Mouse (Mus musculus): ENCODE results near the gene Mill2. TPM values are rescaled to one million over a fixed set of nuclear protein-coding genes. Genes with fewer than 3 reads are reported as not detected.

Gene Mill2
- polyA plus RNA-seq, 1 experiment from 2014 or later: not detected

DNA sequence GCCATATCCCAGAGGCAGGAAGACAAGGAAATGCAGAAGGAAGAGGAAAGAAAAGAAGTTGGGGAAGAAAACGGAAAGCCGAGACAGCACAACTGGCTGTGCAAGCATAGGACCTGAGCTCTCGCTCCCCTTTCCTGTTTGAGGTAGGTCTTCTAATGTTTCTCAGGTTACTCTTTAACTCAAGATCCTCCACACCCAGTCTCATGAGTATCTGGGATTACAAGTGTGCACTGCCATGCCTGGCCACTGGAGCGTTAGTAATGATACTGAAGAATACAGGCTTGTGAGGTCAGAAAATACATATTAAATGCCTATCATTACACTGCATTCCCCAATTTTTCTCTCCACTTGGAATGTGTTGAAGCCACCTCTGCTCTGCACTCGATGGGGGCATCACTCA lies 35.6 kb downstream of the Mill2 start:
- no peaks in the 10 kb centered on the region for H3K27me3 ChIP-seq
- ATAC-seq (ENCODE audit: insufficient number of reproducible peaks, insufficient read depth, low FRiP score, low TSS enrichment, low read depth): no peak
- H3K9me3 ChIP-seq: no peaks in the 10 kb centered on the region
- H3K4me2 ChIP-seq: no peak overlapping the region
- H3K27ac ChIP-seq: no peak overlapping the region
- H3K9ac ChIP-seq (replicated peaks): no peak overlapping the region
- no peaks in the 10 kb centered on the region for H3K4me1 ChIP-seq (replicated peaks)
- no peaks in the 10 kb centered on the region for H3K36me3 ChIP-seq
- 83% methylated on average over 5 of the region's 5 CpGs for WGBS
- H3K4me3 ChIP-seq (replicated peaks): no peak overlapping the region

DNA sequence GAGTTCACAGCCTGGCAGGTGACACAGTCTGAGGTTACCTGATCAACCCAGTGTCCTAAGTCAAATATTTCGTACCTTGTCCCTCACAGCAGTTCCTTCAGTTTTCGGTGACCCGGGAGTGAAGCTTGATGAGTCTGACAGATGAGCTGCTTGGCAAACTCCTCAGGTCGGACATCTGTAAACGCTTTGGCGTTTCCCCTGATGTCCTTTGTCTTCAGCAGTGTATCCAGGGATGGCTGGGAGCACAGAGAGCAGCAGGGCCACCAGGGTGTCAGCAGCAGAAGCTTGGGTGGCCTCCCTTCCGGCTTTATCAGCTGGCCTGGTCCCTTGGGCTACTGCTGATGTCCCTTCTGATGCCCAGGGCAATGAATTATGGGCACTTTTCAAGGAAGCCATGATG lies 38.9 kb downstream of the Mill2 start:
- Histone ChIP-seq H3K9ac (replicated peaks) (no peak overlapping the region), H3K27ac (no peak overlapping the region), H3K4me1 (replicated peaks) (no peaks in the 10 kb centered on the region), H3K4me3 (replicated peaks) (no peak overlapping the region), H3K36me3 (no peaks in the 10 kb centered on the region), H3K27me3 (no peaks in the 10 kb centered on the region), H3K9me3 (no peaks in the 10 kb centered on the region), H3K4me2 (no peak overlapping the region)
- WGBS: 75% methylated on average over 7 of the region's 7 CpGs
- no peak for ATAC-seq (ENCODE audit: insufficient number of reproducible peaks, insufficient read depth, low FRiP score, low TSS enrichment, low read depth)

DNA sequence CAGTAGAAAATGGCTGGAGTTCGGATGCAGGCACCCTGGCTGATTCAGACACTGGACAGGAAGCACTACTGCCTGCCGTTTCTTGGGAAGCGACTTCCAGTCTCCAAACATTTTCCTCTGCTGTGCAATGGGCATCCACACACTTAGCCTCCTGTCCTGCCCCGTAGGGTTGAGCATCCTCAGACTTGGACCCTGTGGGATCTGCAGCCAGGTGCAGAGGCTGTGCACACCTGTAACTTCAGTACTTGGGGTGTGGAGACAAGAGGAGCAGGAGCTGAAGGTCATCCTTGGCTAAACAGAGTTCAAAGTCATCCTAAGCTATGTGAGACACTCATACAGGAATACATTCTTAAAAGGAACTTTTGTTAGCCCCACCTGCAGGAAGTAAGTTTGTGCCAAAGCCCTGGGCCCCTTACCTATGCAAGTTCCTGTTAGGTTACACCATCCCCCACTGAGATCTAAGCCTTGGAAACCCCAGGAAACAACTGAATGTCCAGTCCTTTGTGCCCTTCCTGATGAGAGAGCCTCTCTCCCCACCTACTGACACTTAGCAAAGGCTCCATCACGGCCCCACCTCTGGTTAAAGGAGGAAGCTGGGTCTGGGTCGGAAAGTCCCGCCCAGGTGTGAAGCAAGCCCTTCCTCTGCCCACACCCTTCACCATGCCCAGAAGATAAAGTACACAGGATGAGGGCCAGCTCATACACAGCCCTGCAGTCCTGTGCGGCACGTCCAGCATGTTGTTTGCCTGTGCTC lies 44.4 kb downstream of the Mill2 start:
- no peak overlapping the region for H3K4me2 ChIP-seq
- 56% methylated on average over 9 of the region's 9 CpGs for WGBS
- no peaks in the 10 kb centered on the region for H3K4me1 ChIP-seq (replicated peaks)
- H3K9me3 ChIP-seq: no peaks in the 10 kb centered on the region
- no peak overlapping the region for H3K9ac ChIP-seq (replicated peaks)
- no peak overlapping the region for H3K27ac ChIP-seq
- H3K27me3 ChIP-seq: no peaks in the 10 kb centered on the region
- no peak for ATAC-seq (ENCODE audit: insufficient number of reproducible peaks, insufficient read depth, low FRiP score, low TSS enrichment, low read depth)
- peaks cover 6% of the 10 kb centered on the region; the same call in 1 of the 2 replicates for H3K36me3 ChIP-seq
- no peak overlapping the region for H3K4me3 ChIP-seq (replicated peaks)

DNA sequence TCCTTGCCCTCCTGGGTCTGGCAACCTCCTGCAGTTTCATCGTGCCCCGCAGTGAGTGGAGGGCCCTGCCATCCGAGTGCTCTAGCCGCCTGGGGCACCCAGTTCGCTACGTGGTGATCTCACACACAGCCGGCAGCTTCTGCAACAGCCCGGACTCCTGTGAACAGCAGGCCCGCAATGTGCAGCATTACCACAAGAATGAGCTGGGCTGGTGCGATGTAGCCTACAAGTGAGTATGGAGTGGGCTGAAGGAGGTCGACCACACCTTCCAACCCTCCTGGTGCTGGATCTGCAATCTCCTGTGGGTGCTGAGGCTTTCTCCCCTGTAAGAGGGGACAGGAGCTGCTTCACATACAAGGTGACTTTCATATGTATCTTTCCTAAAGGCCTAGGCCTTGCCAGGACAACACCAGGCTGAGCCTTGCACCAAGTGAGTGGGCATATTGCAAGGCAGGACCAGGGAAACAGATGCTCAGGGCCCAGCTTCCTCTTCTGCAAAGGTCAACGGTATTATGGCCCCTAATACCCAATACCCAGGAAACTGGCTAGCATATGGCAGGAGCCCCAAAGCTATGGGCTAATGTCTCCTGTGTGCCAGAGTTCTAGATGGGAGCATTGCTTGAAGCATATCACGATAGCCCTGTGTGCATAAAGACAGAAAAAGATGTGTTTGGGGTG lies 45.1 kb downstream of the Mill2 start:
- H3K4me2 ChIP-seq: no peak overlapping the region
- H3K4me1 ChIP-seq (replicated peaks): no peaks in the 10 kb centered on the region
- H3K27ac ChIP-seq: no peak overlapping the region
- H3K4me3 ChIP-seq (replicated peaks): no peak overlapping the region
- no peaks in the 10 kb centered on the region for H3K9me3 ChIP-seq
- no peak overlapping the region for H3K9ac ChIP-seq (replicated peaks)
- H3K27me3 ChIP-seq: no peaks in the 10 kb centered on the region
- ATAC-seq (ENCODE audit: insufficient number of reproducible peaks, insufficient read depth, low FRiP score, low TSS enrichment, low read depth): no peak
- WGBS: 55% methylated on average over 13 of the region's 13 CpGs
- peaks cover 6% of the 10 kb centered on the region; the same call in 1 of the 2 replicates for H3K36me3 ChIP-seq

DNA sequence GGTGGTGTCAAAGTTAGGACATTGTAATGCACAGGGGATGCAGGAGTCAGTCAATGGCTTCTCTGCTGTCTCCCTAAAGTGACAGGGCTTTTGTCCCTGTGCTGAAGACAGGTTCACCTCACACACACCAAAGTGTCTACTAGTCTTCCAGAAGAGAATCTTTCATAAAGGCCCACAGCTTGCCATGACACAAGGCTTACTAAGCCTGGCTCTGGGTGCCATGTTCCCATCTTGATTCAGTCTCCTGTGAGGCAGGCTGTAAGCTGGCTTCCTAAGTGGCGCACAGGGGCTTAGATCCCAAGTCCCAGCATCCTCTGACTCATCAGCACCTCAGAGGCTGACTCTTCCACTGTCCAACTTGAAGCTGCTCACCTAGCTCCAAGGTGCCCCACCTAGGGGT lies 47.2 kb downstream of the Mill2 start:
- Histone ChIP-seq H3K36me3 (peaks cover 6% of the 10 kb centered on the region; the same call in 1 of the 2 replicates), H3K27ac (no peak overlapping the region), H3K9me3 (no peaks in the 10 kb centered on the region), H3K27me3 (no peaks in the 10 kb centered on the region), H3K9ac (replicated peaks) (no peak overlapping the region), H3K4me1 (replicated peaks) (no peaks in the 10 kb centered on the region), H3K4me2 (no peak overlapping the region), H3K4me3 (replicated peaks) (no peak overlapping the region)
- 81% methylated on average over 1 of the region's 1 CpGs for WGBS
- ATAC-seq (ENCODE audit: insufficient number of reproducible peaks, insufficient read depth, low FRiP score, low TSS enrichment, low read depth): no peak

DNA sequence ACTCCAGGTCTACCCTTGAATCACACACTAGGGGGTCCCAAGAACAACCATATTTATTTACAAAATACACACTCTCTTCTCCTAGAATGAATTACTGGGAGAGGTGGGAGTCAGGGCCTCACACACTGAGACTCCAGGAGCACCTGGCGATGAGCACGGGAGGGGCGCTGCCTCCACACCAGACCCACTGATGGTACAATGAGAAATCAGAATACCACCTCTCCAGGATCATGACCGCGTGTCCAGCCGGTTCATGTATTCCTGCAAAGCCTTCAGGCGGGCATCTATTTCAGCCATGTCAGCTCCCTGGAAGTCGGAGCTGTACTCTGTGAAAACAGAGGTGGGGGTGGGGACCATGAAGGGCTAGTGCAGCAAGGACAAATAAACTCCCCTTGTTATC lies 51.1 kb downstream of the Mill2 start:
- no peak overlapping the region for H3K27ac ChIP-seq
- WGBS: 93% methylated on average over 8 of the region's 8 CpGs
- no peak for ATAC-seq (ENCODE audit: insufficient number of reproducible peaks, insufficient read depth, low FRiP score, low TSS enrichment, low read depth)

DNA sequence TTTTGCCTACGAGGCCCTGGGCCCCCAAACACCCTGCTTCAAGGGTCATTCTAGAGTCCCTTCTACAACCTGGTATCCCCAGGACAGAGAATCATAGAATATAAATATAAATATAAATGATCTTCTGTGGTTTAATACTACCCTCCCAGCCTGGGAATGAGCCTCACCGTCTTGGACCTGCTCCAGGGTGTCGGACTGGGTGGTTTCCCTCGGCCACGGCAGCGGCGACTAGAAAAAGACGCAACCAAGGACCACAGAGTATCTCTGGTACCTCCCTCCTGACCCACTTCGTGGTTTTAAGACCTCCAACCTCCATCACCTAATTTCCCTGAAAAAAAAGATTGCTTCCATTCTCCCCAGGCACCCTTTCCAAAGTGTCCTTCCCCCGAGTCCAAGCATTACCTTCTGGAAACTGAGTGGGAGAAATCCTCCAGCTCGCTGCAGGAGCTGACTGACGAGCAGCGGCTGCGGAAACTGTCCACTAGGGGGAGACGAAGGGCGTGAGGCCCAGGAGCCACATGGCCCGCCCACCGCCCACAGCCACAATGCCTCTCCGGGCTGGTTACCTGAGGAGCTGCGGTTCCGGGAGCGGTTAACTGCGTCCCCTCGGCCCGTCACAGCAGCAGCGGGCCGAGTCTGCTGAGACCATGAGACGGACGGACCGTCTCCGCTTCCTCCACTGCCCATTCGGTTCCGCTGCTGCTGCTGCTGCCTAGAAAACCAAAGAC lies 52.3 kb downstream of the Mill2 start:
- WGBS: 21% methylated on average over 33 of the region's 33 CpGs
- ATAC-seq (ENCODE audit: insufficient number of reproducible peaks, insufficient read depth, low FRiP score, low TSS enrichment, low read depth): 0 out of 2 replicates have a peak, but pooled peaks have one; percentile 13

More for the DNA sequence above, 51.1 kb downstream of the Mill2 start:
- Histone ChIP-seq H3K4me3 (replicated peaks) (no peak overlapping the region), H3K4me1 (replicated peaks) (peaks cover 21% of the 10 kb centered on the region), H3K27me3 (peaks cover 25% of the 10 kb centered on the region), H3K9ac (replicated peaks) (no peak overlapping the region), H3K36me3 (peaks cover 6% of the 10 kb centered on the region; the same call in 1 of the 2 replicates), H3K9me3 (no peaks in the 10 kb centered on the region), H3K4me2 (no peak overlapping the region)

DNA sequence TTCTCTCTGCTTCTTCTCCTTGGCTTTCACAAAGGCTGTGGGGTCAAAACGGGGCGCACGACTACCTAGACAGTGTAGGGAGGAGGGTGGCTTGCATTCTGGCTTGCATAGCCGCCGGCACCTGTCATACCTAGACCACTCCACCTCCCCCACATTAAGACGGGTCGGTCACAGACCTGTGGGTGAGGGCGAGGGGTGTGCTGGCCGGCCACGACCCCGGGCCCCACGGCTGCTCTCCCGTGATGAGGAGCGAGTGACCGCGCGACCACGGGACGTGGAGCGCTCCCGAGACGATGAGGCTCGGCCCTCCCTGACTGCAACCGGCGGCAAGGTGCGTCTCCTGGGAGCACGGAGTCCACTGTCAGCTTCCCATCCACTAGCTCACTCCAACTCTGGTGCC lies 53.2 kb downstream of the Mill2 start:
- H3K9me3 ChIP-seq: no peaks in the 10 kb centered on the region
- peaks cover 25% of the 10 kb centered on the region for H3K27me3 ChIP-seq
- H3K4me1 ChIP-seq (replicated peaks): peaks cover 21% of the 10 kb centered on the region
- ATAC-seq (ENCODE audit: insufficient number of reproducible peaks, insufficient read depth, low FRiP score, low TSS enrichment, low read depth): 0 out of 2 replicates have a peak, but pooled peaks have one; percentile 38
- H3K27ac ChIP-seq: no peak overlapping the region
- H3K4me3 ChIP-seq (replicated peaks): peak overlapping the region; percentile 43
- peak overlapping the region; percentile 87 for H3K4me2 ChIP-seq
- H3K36me3 ChIP-seq: peaks cover 5% of the 10 kb centered on the region
- H3K9ac ChIP-seq (replicated peaks): 0 out of 2 replicates have a peak overlapping the region, but pooled peaks have one; percentile 55
- 22% methylated on average over 27 of the region's 27 CpGs for WGBS

More for the DNA sequence above, 52.3 kb downstream of the Mill2 start:
- Histone ChIP-seq H3K27ac (no peak overlapping the region), H3K9me3 (no peaks in the 10 kb centered on the region), H3K27me3 (peaks cover 25% of the 10 kb centered on the region), H3K4me3 (replicated peaks) (peak overlapping the region; percentile 43), H3K4me2 (peak overlapping the region; percentile 87), H3K36me3 (peaks cover under 1% of the 10 kb centered on the region; the same call in 1 of the 2 replicates), H3K4me1 (replicated peaks) (peaks cover 21% of the 10 kb centered on the region), H3K9ac (replicated peaks) (peak overlapping the region; percentile 55)

DNA sequence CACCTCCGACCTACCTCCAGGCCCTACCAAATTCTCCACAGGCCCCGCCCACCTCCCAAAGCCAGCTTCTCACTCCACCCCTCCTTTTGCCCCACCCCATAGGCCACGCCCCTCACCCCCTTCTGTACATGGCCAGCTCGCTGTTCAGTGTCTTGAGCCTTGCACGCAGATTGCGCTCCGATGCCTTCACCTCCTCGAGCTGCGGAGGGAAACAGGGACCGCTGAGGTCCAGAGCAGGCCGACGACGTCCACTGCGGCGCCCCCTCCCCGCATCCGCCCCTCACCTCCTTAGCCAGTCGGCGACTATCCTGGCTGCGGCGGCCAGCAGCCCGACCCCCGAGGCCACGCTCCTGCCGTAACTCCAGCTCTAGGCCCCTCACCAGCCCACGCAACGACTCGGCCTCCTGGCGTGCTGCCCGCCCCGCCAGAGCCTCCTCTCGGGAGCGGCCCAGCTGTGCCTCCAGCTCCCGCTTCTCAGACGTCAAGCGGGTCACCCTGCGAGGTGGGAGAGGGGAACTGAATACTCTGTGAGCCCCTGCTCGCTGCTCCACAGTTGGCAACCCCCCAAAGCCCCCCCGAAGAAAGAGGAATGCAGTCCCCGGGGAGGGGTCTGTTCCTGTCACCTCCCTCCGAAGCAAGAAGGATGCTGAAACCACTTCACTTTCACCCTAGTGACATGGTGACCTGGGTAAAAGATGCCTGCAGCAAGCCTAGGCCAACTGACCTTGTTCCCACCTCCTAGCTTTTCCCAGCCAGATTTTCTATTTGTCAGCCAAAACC lies 54.1 kb downstream of the Mill2 start:
- WGBS: under 1% methylated on average over 41 of the region's 41 CpGs
- Histone ChIP-seq H3K36me3 (peaks cover 13% of the 10 kb centered on the region), H3K4me1 (replicated peaks) (peaks cover 21% of the 10 kb centered on the region), H3K27ac (peak overlapping the region; percentile 12; the same call in 1 of the 2 replicates), H3K4me2 (peak overlapping the region; percentile 87), H3K4me3 (replicated peaks) (peak overlapping the region; percentile 43), H3K27me3 (peaks cover 25% of the 10 kb centered on the region), H3K9me3 (no peaks in the 10 kb centered on the region), H3K9ac (replicated peaks) (peak overlapping the region; percentile 70)
- ATAC-seq (ENCODE audit: insufficient number of reproducible peaks, insufficient read depth, low FRiP score, low TSS enrichment, low read depth): peak; percentile 23; the same call in 1 of the 2 replicates

DNA sequence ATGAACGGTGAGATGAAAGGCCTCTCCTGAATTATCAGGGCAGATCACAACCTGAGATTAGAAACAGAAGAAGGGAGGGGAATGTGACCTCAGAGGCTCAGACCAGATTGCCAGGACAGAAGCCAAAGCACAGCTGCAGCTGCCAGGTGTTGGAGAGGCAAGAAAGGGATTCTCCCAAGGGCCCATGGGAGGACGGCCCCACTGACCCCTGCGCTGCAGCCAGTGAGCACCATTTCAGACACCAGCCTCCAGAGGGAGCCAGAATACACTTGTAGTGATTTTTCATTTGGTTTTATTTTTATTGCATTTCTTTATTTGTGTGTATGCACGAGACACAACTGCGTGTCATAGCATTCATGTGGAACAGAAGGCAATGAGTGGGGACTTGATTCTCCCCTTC lies 56.8 kb downstream of the Mill2 start:
- no peak for ATAC-seq (ENCODE audit: insufficient number of reproducible peaks, insufficient read depth, low FRiP score, low TSS enrichment, low read depth)
- 49% methylated on average over 5 of the region's 5 CpGs for WGBS
- no peak overlapping the region for H3K9ac ChIP-seq (replicated peaks)
- peaks cover 21% of the 10 kb centered on the region for H3K4me1 ChIP-seq (replicated peaks)
- H3K9me3 ChIP-seq: no peaks in the 10 kb centered on the region
- no peak overlapping the region for H3K4me3 ChIP-seq (replicated peaks)
- no peak overlapping the region for H3K4me2 ChIP-seq
- H3K27ac ChIP-seq: no peak overlapping the region
- peaks cover 25% of the 10 kb centered on the region for H3K27me3 ChIP-seq
- peaks cover 40% of the 10 kb centered on the region for H3K36me3 ChIP-seq

Measured in limb, embryonic 12.5 days (tissue).